Mouse (Mus musculus): Measurements from ENCODE around the gene Dclk2.
A peak's percentile ranks its signal among the peaks of the same experiment; 100 is the strongest.

Gene Dclk2

DNA sequence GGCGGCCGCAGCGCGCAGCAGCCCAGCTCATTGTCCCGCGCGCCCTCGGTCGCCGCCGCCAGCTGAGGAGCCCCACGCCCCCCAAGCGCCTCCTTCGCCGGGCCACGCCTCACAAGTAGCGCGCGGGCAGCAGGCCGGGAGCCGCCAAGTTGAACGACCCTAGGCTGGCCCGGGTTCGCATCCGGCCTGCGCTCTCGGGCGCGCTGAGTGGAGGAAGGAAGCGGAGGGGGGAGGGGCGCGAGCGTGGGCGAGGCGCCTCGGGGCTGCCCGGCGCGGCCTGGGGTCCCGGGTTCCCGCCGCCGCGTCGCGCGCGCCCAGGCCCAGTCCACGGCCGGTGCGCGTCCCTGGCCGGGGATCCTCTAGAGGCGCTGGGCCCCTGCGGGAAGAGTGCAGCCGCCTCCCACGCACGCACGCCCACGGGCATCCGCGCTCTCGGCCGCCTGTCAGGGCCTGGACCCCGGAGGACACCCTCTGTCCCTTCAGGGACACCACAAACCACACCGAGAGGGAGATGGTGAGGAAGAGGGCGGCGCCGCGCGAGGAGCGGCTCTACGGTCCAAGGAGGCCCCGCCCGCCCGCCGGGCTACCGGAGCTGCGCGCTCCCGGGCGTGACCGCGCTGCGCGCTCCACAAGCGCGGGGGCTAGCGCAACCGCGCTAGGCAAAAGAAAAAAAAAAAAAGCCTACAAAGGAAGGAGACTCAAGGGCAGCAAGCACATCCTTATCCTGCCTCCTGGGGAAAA is at the start of gene Dclk2:
Gene Dclk2, minus strand, starts transcription at position 510 of the 741 bp plus-strand sequence.
- peak; percentile 54 for DNase-seq

DNA sequence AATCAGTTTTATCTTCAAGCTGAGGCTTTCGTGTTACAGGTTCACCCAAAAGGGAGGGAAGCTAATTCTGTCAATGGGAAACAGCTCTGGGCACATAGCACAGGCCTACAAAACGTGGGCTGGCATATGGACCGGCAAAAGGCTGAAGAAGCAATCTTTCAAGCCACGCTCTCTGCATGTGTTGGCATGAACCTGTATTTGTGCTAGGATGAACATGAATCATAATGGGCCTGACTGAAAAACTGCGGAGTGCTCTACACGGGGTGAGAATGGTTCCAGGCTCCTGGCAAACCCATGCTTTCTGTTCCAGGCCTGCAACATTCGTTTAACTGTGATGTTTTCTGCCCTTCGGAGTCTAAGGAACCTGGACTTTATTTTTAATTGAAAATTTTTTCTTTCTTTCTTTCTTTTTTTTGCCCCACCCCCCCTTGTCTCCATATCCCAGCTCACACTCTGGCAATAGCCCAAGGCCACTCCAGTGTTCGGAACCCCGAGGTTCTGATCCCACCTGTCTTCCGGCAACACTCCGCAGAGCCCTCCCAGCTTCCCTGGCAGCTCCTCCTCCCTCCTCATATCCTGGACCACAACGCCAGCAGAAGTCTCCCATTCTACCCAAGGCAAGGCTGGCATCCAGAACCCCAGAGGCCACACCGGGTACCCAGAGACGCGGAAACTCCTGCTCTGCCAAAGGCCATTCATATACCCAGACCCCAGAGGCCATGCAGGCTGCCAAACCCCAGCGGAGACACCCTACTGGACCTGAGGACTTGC is 42.2 kb upstream of the Dclk2 start:
- no peak for DNase-seq

DNA sequence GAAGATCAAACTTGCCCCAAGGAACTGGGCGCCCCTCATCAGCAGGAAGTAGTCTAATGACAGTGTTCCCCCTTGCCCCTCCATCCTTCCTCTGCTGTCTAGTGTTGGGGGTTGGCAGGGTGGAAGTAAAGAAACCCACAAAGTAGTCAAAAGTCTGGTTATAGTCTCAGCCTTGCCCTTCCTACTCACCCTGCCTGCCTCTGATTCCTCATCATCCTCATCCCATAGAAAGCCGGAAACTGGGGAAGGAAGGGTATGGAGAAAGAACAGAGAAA is 40.7 kb upstream of the Dclk2 start:
- DNase-seq: no peak

DNA sequence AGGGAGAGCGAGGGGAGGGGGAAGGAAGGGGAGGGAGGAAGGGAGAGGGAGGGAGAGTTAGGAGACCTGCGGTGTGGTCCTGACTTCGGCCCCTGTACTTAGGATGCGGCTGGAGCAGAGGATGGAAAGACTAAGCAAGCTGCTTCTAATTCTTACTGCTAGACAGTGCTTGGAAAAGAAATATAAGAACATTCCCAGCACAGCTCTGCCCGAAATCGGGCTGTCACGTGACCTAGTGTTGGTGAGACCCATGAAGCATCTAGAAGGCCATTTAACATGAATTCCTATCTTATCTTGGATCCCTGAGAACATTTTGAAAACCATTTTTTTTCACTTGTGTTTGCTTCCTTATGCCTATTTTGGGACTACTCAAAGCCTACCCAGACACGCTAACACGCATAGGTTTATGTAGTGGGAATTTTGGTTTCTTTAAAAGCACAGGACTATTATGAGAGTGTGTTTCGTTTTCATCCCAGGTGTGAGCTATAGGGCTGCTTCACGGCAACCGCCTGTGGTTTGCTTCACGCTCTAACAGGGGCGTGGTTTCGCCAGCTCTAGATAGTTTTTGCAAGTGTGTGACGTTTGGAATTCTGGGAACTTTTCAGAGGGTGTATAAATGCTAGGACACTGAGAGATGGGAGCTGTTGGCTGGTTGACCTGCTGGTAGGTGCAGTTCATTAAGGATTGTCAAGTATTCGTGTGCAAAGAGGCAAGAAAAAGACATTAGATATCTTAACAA is 40.2 kb upstream of the Dclk2 start:
- DNase-seq: no peak

DNA sequence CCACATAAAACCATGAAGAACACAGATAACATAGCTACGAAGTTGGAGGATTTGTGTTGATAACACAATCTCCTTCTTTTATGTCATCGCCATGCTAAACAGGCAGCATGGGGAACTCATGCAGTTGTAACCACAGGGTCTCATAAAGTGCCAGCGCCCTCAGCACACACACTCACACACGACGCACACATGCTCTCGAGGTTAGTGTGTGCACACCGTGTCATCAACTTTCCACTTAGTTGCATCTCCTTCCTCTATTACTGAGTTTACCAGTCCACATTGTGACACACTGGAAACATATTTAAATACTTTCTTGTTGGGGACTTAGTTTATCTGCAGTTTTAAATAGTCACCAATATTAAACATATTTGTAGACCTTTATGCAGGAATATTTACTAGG is 38.4 kb upstream of the Dclk2 start:
- no peak for DNase-seq

DNA sequence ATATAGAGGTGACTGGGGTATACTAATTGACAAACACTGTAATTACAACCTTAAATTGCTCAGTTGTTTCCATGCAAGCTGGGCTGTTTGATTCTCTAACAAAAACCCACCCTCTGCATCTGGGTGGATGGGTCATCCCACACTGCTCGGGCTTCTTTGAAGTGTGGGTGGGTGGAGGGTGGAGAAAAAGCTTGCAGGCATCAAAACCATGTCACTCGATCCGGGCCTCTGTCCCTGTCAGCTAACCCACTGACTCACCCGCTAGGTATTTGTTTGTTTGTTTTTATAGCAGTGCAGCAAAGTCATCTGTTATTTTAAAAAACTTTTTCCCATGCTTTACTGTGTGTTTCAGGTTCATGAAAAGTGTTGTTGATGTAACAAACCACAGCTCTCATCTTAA is 34.7 kb upstream of the Dclk2 start:
- DNase-seq: no peak

DNA sequence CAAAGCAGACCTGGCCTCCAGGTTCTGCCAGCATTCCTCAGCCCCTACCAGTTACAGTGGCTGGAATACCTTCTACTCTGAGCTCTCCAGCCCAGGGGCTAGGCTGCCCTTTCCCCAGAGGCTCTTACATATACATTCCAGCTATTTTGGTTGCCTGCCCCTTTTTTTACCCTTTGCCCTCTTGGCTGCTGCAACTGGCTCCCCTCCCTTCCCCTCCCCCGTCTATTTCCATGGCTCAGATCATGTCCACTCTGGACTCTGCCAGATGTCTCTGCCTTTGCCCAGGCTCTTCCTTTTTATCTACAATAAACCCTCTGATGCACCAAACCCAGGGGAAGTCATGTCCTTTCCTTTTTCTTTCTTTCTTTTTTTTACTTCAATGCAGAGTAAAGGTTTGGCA is 33.9 kb upstream of the Dclk2 start:
- DNase-seq: no peak

DNA sequence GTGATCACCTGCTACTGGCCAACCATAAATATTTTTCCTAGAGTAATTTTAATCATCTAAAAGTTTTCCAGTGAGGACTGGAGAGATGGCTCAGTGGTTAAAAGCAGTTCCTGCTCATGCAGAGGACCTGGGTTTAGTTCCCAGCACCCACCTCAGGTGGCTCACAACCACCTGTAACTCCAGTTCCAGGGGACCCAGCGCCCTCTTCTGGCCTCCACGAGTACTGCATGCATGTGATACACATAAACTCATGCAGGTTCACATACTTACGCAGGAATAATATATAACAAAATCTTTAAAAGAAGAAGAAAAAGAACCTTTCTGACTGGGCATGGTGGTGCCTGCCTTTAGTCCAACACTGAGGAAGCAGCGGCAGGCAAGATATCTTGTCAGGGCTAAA is 33.2 kb upstream of the Dclk2 start:
- no peak for DNase-seq

DNA sequence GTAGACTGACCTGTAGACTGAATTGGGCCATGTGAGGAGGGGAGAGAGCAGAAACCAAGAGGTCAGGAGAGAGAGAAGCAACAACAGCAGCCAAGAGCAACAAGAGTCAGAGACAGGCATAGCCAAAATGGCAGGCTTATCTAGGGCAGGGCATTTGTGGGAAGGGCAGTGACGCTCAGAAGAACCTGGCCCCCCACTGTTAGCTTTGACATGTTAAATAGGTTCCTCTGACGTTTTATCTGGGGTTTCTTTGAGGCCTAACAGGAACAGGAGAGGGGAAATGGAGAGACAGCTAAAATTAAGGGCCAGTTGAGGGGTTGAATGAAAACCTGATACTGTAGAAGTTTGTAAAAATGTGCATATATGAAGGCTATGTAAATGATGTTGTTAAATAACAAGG is 30.0 kb upstream of the Dclk2 start:
- DNase-seq: no peak

DNA sequence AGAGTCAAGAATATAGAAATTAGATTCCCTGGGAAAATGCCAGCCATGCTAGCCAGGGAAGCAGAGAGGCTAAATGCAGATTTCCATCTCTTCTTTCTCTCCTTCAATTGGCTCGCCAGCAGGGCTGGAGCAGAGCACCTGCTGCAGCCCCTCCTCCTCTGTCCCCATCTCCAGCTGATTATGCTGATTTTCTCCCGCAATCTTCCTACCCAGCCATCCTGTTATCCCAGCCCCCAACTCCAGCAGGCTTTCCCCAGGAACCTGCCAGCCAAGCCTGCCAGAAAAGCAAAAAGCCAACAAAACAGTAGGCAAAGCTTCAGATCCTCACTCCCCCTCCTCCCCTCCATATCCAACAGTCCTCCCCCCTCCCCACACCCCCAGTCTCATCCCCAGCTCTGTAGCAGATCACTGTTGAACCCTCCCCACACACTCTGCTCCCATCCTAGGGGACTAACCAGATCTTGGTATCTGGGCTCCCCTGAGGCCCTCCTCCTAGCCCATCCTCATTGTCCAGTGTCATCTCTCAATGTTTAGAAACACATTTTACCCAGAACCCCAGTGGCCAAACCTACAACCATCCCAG is 15.7 kb upstream of the Dclk2 start:
- DNase-seq: no peak

DNA sequence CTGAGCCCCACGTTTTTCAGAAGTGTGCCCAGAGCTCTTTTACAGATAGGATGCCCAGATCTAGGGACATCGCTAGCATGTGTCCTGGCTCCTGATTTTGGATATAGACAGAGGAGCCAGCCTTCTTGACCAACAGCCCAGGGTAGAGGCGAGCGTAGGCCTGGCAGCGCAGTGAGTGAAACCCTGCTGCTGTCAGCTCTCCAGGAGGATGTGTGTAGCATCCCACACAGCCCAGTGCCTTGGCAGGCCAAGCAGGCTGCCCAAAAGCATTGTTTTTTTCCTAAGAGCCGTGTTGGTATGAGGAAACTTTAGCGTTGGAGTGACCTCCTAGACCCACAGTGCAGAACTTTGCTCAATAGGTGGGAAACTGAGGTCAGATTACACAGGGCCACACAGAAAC is 12.8 kb upstream of the Dclk2 start:
- no peak for DNase-seq

DNA sequence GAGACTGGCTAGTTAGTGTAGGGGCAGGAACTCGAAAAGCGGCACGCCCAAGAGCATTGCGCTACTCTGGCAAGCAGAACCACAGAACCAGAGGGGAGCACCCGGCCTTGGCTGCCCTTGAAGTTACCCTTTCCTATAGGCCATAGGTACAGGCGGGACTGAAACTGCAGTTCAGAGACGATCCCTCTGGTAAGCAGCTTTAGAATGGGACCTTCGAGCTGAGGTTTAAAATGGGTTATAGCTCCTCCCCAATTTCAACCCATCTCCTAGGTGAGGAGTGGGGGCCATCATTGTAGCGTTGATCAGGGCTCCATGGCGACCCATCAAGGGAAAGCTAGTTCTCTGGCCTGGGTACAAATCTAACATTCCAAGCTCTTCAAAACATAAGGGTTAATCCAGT is 3.0 kb upstream of the Dclk2 start:
- no peak for DNase-seq

DNA sequence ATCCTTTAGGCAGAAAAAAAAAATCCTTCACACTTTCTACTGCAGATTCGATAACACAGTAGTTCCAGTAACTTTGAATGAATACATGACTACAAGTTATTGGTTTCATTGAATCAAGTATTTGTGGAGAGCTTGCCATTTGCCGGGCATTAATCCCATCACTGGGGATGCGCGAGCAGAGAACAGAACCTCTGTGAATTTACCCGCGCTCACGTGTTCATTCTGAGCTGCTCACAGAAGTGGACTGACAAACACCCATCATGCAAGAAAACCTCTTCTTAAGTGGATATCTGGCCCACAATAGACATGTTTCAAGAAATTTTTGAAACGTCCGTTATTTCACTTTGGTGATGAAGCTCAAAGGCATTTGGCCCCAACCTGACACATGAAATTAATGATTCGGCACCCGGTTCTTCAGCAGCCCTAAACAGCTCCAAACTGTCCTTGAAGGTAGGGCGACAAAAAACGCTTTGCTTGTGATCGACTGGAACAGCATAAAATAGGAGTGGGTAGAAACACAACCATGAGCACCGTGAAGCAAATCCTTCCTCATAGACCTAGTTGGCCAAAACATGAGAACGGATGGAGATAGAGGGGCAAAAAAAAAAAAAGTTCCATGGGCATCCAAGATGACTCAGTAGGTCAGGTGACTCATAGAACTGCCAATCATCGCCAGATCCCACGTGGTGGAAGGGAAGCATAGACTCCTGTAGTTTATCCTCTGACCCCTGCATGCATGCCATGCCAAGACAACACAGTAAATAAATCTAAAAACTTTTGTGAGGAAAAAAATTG is 726 bp upstream of the Dclk2 start:
- DNase-seq: no peak

DNA sequence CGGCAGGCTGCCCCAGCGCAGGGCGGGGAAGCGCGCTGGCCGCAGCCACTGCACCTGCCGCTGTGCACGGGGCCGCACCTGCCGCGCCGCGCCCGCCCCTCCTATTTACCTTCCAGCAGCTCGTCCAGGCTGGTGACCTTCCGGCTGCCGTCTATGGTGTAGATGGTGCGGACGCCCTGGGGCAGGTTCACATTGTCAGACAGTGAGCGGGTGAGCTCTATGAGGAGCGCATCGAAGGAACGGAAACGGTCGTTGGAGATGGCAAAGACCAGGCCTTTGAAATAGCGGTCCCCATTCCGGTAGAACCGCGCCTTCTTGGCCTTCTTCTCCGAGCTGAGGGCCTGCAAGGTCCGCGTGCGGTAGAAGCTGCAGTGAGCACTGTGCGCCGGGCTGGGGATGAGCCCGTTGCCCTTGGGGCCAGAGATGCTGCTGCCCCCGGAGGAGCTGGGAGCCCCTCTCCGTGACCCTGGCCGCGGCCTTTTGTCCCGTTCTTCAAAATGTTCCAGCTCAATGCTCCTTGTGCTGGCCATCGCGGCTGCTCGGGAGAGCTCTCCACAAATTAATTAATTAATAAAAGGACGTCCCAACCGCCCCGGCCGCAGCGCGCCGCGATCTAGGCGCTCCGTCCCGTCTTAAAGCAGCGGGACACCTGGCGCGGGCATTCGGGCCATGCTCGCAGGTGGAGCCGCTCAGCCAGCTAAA is 860 bp downstream of the Dclk2 start:
- no peak for DNase-seq

DNA sequence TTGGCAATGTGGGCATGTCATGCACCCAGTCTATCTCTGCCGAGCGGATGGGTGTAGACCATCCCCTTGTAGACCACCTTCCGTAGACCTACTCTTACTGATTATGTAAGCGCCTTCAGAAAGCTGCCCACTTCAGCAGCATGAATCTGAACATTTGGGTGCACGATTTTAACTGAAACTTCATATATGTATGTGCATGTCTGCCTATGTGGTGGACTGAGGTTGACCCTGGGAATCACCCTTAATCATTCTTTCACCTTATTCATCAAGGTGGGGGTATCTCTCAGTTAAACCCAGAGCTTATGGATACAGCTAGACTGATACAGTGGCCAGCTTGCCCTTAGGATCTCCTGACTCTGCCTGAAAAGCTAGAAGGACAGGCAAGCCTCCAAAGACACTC is 3.6 kb downstream of the Dclk2 start:
- DNase-seq: no peak

DNA sequence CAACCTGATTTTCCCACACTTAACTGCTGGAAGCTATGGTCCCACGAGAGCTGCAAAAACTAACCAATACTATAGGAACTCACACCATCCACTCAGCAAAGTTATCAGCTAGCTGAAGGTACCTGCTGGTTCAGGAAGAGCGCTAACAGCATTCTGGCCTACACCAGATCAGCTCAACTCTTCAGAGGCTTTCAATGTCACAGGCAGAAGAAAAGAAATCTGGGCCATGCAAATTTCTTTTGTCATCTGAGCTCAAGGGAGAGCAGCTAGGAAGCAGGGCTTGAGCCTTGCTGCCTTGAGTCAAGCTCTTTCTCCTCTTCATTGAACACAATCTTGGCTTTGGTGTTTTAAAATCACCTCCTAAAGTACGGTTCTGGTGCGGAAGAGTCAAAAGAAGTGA is 4.0 kb downstream of the Dclk2 start:
- DNase-seq: no peak

DNA sequence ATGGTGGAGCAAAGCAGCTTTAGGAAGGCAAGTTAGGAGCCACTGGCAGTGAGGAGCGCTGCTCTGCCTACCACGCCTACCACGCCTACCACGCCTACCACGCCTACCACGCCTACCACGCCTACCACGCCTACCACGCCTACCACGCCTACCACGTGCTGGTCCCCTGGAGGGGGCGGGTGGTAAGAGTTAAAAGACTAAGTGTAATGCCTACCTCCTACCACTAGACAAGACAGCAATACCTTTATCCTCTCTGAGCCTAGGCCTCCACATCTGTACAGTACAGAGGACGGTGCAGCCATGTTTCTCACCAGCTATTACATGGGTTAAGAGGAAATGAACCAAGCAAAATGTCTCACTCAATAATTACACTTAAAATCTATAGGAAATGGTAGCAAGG is 5.4 kb downstream of the Dclk2 start:
- no peak for DNase-seq

DNA sequence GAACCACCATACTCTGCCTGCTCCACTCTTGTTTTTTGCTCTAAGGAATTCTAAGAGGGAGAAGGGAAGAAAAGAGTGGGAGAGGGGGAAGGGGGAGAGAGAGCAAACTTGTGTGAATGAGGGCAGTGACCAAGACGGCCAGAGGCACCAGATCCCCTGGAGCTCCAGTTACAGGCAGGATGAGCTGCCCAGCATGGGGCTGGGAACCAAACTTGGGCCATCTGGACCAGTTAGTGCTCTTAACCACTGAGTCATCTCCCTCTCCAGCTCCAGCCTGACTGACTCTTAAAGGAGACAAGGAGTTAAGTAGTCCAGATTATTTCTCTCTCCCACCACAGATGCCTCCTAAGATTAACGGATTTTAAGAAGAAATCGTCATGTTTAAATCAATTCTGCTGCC is 6.3 kb downstream of the Dclk2 start:
- DNase-seq: no peak

DNA sequence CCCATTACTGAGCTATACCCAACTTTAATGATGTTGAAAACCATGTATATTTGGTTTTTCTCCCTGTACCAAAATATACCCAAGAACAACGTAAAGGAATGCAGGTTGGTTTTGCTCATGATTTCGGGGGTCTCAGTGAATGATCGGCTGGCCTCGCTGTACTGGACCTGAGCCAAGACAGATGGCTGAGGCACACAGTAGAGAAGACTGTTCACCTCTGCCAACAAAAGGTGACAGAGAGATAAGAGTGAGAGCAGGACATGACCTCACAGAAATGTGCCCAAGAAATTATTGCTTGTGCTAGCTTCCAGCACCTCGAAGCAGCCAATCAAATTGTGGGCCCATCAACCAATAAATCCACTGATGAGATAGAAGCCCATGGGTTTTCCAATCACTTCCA is 22.3 kb downstream of the Dclk2 start:
- no peak for DNase-seq

DNA sequence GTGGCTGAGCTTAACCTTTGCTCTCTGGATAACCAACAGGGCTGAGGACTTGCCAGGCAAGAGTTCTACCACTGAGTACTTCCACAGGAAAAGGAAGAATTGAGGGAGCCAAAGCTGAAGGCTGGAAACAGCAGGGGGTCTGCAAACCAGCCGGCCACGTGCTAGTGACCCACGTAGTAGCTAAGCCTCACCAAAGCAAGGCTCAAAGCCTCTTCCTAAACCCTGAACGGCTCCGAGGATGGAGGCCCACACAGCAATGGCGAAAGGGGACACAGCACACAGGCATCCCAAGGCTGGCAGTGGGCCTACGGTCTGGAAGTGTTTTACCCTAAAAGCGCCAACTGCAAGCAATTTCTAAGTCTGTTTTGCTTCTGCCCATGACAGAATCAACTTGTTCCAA is 23.1 kb downstream of the Dclk2 start:
- no peak for DNase-seq

DNA sequence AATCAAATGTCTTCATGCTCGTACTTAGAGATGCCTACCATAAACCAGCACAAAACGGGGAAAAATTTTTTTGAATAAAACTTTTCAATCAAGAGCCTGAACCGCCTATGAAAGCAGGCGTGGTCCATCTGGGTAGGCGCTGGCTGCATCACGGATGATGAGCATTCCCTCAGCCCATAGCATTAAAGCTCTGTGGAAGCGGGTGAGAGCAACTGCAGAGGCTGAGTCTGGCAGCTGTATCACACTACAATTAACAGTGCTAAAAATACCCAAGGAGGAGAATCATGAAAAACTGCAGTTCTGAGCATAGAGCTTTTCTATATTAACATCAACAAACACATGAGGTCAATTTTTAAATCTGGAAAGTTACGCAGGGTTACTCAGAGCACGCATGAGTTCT is 23.6 kb downstream of the Dclk2 start:
- DNase-seq: no peak

DNA sequence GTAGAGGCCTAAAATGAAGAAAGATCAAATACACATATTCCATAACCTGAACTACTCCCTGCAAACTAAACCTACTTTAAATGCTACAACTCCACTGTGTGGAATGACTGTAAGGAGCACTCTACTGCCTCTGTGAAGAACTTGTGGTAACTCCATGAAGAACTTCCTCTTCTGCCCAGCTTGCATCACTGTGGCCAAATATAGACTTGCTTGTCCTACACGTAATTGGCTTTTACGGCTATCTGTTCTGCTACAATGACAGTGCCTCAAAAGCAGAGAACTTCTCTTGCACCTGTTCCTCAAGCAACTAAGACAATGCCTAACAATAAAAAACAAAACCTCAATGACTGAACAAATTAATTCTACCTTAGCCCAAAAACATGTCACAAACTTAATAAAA is 26.2 kb downstream of the Dclk2 start:
- DNase-seq: no peak
